Mouse (Mus musculus): Measurements from ENCODE around the gene Lrp2.

- TF ChIP-seq CTCF (conservative IDR thresholded peaks at IDR 0.05 in 1 of 2, IDR thresholded peaks at IDR 0.05 in 1 of 2; ENCODE audit: low read depth in 2 of 2, low read length in 2 of 2) (no peak), EP300 (IDR thresholded peaks at IDR 0.05; ENCODE audit: low read length) (no peak), MAX (IDR thresholded peaks at IDR 0.05; ENCODE audit: low read length) (no peak), NRF1 (IDR thresholded peaks at IDR 0.05; ENCODE audit: low read depth, low read length) (no peak), POLR2A (IDR thresholded peaks at IDR 0.05; ENCODE audit: low read depth, low read length) (no peak), NELFE (IDR thresholded peaks at IDR 0.05; ENCODE audit: low read depth, low read length) (no peak), ZMIZ1 (IDR thresholded peaks at IDR 0.05; ENCODE audit: low read depth, low read length) (no peak), JUND (conservative IDR thresholded peaks at IDR 0.05; ENCODE audit: low read depth, low read length) (no peak), MXI1 (IDR thresholded peaks at IDR 0.05; ENCODE audit: low read depth, low read length) (no peak)
Observed at GRCm38 (mm10) chr2:69587896-69588295, 2.0 kb upstream of the Lrp2 start.
